Mouse (Mus musculus) liver, embryonic 15.5 days (tissue): ENCODE data around the gene 4933434E20Rik. TPM values are rescaled to one million over a fixed set of nuclear protein-coding genes. Genes with fewer than 3 reads are reported as not detected.
A peak's percentile ranks its signal among the peaks of the same experiment; 100 is the strongest.

Experiments used
- ATAC-seq: fragments of 200-750 bp; cut with Nextera tagmentation; 2 replicates; pipeline ENCODE4 v1.8.0; 2017; ENCODE audit warnings: moderate number of reproducible peaks, mild to moderate bottlenecking, moderate library complexity; ENCODE audit not compliant: insufficient read depth
- H3K27ac ChIP-seq: fragments of 300-500 bp; sonication (generic); replicated peaks from 2 replicates; pipeline ENCODE4 v1.5.1; 2015; ENCODE audit warnings: mild to moderate bottlenecking, inconsistent platforms
- H3K27me3 ChIP-seq: fragments of 300-500 bp; sonication (generic); 2 replicates; pipeline ENCODE4 v1.6.1; 2015; ENCODE audit warnings: mild to moderate bottlenecking, inconsistent platforms
- H3K36me3 ChIP-seq: fragments of 300-500 bp; sonication (generic); replicated peaks from 2 replicates; pipeline ENCODE4 v1.6.1; 2015; ENCODE audit warnings: moderate library complexity, mild to moderate bottlenecking, inconsistent platforms
- H3K4me1 ChIP-seq: fragments of 300-500 bp; sonication (generic); replicated peaks from 2 replicates; pipeline ENCODE4 v1.6.1; 2015; ENCODE audit warnings: inconsistent platforms
- H3K4me2 ChIP-seq: fragments of 300-500 bp; sonication (generic); 2 replicates; pipeline ENCODE4 v1.6.1; 2015; ENCODE audit warnings: moderate library complexity, mild to moderate bottlenecking, inconsistent platforms
- H3K4me3 ChIP-seq: fragments of 300-500 bp; sonication (generic); replicated peaks from 2 replicates; pipeline ENCODE4 v1.5.1; 2015; ENCODE audit warnings: mild to moderate bottlenecking, inconsistent platforms
- H3K9ac ChIP-seq: fragments of 300-500 bp; sonication (generic); 2 replicates; pipeline ENCODE4 v1.6.1; 2015; ENCODE audit warnings: moderate library complexity, mild to moderate bottlenecking, inconsistent platforms
- H3K9me3 ChIP-seq: fragments of 300-500 bp; sonication (generic); replicated peaks from 2 replicates; pipeline ENCODE4 v1.6.1; 2016; ENCODE audit warnings: inconsistent platforms
- WGBS: fragments of 180-500 bp; shearing (Covaris S2); methylation state at CpG from one replicate; pipeline ENCODE4 v1.1.7; 2015; ENCODE audit warnings: mixed read lengths; ENCODE audit not compliant: insufficient replicate concordance; 5-methylcytosine and 5-hydroxymethylcytosine counted together
- polyA plus RNA-seq: library from polyadenylated mRNA; unstranded; fragments of >200 nt; fragmentation: Nextera tagmentation; extraction: Ambion mirVana; gene quantifications from 2 replicates; pipeline ENCODE4 v1.2.1, GENCODE M21; 2015

The 4933434E20Rik gene
- polyA plus RNA-seq, 1 experiment from 2014 or later: 75.6 TPM

DNA sequence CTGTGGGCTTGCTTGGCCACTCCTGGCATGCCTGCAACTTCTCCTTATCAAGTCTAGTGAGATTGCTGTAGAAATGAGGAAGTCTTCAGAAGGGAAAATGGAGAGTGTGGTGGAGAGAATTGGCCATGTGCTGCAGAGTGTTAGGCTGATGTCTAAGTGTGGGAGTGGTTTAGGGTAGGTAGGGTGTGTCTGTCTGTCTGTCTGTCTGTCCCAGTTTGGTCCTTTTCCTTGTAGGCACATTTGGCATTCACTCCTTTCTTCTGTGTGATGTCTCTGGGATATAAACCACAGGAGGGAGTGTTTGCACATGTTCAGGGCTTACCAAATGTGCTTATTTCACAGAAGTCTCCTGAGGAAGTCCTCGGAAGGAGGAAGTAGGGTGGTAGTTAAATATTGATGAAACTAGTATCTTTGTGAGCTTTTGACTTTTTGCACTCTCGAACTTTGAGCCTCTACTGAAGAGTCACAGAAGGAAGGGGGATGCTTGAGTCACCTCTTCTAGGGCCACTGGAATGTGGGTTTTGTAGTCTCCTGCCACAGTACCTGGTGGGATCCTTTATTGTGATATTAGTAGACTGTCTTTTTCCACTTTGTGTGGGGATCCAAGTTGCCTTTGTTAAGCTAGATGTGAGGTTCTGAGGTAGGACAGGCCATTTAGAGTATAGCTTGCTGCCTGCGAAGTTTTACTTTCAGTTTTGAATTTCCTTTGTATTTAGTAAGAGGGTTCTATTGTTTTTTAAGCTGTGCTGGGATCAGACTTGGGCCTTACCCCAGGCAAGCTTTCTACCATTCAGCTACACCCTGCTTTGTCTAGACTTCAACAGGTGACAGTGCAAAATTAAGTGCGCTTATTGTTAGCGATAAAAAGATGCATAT is 30.2 kb downstream of the 4933434E20Rik start:
- no peak overlapping the region for H3K9ac ChIP-seq

DNA sequence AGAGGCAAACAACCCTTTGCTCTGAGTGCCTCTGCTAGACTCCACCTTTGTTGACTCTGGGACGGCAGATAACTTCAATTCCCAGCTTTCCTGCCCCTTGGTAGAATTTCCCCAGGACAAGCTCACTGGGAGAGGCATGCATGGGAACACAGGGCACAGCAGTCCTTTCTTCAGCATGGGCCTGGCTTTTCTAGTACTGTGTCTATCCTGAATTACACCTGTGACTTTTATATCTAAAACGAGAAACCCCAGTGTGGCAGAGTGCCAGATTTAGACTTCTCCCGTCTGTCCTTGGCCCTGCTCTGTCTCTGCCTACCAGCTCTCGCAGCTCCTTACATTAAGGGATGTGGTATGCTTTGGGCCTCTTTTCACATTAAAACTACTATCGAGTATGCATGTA is 31.6 kb downstream of the 4933434E20Rik start:
- no peak for ATAC-seq
- Histone ChIP-seq H3K9me3 (no peaks in the 10 kb centered on the region), H3K27me3 (no peaks in the 10 kb centered on the region), H3K36me3 (peaks cover 23% of the 10 kb centered on the region), H3K4me3 (peak overlapping the region; percentile 78; the same call in 1 of the 2 replicates), H3K27ac (peak overlapping the region; percentile 96), H3K4me1 (peaks cover 77% of the 10 kb centered on the region), H3K4me2 (peak overlapping the region; percentile 89), H3K9ac (no peak overlapping the region)
- WGBS: 35% methylated on average over 5 of the region's 5 CpGs

More for the DNA sequence above, 30.2 kb downstream of the 4933434E20Rik start:
- peak overlapping the region; percentile 89 for H3K4me2 ChIP-seq
- peaks cover 9% of the 10 kb centered on the region for H3K36me3 ChIP-seq
- H3K9me3 ChIP-seq: no peaks in the 10 kb centered on the region
- no peak for ATAC-seq
- 28% methylated on average over 5 of the region's 5 CpGs for WGBS
- H3K4me3 ChIP-seq: peak overlapping the region; percentile 78
- H3K27me3 ChIP-seq: peaks cover 4% of the 10 kb centered on the region; the same call in 1 of the 2 replicates
- peak overlapping the region; percentile 96 for H3K27ac ChIP-seq
- H3K4me1 ChIP-seq: peaks cover 89% of the 10 kb centered on the region

DNA sequence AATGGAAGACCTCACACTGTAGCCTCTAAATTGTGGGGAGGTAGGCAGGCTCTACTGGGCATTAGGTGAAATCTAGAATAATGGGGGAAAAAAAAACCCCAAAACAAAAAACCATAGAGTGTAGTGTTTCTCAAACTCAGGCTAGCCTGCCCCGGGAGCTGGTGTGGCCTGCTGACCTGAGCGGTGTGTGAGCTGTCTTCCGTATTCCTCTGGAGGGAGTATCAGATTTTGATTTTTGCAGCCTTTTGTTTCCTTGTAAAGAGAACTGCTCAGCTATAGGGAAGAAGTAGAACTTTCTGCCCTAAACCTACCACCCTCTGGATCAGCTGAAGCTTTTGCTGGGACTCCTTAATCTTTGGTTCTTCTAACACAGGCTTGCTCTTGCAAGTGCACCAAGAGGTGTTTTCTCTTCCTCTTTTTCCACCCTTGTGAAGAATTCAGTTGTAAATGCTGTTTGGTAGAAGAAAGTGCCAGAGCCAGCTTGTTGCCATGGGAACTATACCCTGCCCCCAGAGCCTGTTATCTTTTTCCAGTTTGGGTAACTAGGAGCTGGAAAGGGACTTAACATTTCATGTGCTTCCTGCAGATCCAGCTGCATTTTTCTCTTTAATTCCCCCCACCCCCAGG is 32.4 kb downstream of the 4933434E20Rik start:
- H3K27ac ChIP-seq: peak overlapping the region; percentile 96
- H3K9me3 ChIP-seq: no peaks in the 10 kb centered on the region
- ATAC-seq: no peak
- H3K36me3 ChIP-seq: peaks cover 31% of the 10 kb centered on the region
- WGBS: 34% methylated on average over 3 of the region's 3 CpGs
- H3K4me1 ChIP-seq: peaks cover 69% of the 10 kb centered on the region
- H3K4me2 ChIP-seq: peak overlapping the region; percentile 89
- H3K27me3 ChIP-seq: no peaks in the 10 kb centered on the region
- H3K4me3 ChIP-seq: no peak overlapping the region
- H3K9ac ChIP-seq: no peak overlapping the region; the same call in 1 of the 2 replicates

DNA sequence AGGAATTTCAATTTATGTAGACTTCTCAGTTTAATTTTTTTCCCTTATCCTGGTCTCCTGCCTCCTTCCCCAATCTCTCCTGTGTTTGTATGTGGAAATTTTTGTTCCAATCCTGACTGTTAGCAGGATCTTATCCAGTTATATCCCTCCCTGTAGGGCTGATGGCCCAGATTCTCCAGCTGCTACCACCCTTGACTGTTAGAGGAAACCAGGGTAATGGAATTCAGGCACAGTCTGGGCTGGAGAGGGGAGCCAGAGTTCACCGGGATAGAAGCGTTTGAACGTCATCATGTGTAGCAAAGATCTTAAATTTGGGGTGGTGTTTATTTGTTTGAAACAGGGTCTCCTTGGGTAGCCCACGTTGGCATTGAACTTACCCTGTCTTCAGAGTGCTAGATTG is 33.4 kb downstream of the 4933434E20Rik start:
- H3K36me3 ChIP-seq: peaks cover 41% of the 10 kb centered on the region
- no peak overlapping the region for H3K9ac ChIP-seq
- H3K4me1 ChIP-seq: peaks cover 64% of the 10 kb centered on the region
- no peak overlapping the region for H3K4me3 ChIP-seq
- no peaks in the 10 kb centered on the region for H3K9me3 ChIP-seq
- 58% methylated on average over 4 of the region's 4 CpGs for WGBS
- no peaks in the 10 kb centered on the region for H3K27me3 ChIP-seq
- 0 out of 2 replicates have a peak overlapping the region, but pooled peaks have one; percentile 16 for H3K4me2 ChIP-seq
- H3K27ac ChIP-seq: no peak overlapping the region; the same call in 1 of the 2 replicates
- no peak for ATAC-seq

DNA sequence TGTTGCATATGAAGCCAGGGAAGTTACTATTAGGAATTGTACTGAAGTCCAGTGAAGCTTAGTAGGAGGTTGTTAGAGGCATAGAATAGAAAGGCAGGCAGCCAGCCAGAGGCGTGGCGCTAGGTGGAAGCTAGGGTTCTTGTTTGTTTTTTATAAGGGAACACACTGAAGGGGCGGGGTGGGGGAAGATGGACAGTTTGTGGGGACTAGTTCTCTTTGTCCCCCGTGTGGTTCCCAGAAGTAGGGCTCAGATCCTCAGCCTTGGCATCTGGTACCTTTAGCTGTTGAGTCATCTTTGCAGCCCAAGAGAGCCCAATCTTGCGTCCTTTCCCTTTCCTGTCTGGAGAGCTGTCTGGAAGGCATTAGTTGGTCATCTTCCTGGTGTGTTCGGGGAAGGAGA is 33.8 kb downstream of the 4933434E20Rik start:
- no peak overlapping the region for H3K9ac ChIP-seq
- no peak overlapping the region for H3K4me3 ChIP-seq
- peaks cover 46% of the 10 kb centered on the region for H3K36me3 ChIP-seq
- H3K4me2 ChIP-seq: 0 out of 2 replicates have a peak overlapping the region, but pooled peaks have one; percentile 16
- no peak for ATAC-seq
- no peaks in the 10 kb centered on the region for H3K9me3 ChIP-seq
- no peaks in the 10 kb centered on the region for H3K27me3 ChIP-seq
- no peak overlapping the region; the same call in 1 of the 2 replicates for H3K27ac ChIP-seq
- peaks cover 62% of the 10 kb centered on the region for H3K4me1 ChIP-seq
- 52% methylated on average over 6 of the region's 6 CpGs for WGBS

DNA sequence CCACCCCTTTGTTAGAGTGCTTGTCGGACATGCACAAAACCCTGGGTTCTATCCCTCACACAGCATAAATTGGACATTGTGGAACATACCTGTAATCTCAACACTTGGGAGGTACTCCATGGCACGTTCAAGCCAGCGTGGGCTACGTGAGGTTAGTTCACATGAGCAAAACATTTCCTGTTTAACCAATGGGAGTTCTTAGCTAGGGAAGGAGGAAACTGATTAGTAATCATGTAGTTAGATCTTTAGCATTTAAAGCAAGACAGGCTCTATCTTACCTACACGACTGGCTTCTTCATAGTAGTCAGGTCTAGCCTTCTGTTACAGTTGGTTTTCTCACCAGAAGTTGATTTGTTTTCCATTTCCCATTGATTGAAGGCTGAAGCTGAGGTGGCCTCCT is 34.6 kb downstream of the 4933434E20Rik start:
- peaks cover 55% of the 10 kb centered on the region for H3K4me1 ChIP-seq
- no peak overlapping the region for H3K4me3 ChIP-seq
- 35% methylated on average over 5 of the region's 5 CpGs for WGBS
- ATAC-seq: no peak
- H3K9ac ChIP-seq: no peak overlapping the region
- no peak overlapping the region for H3K4me2 ChIP-seq
- peaks cover 54% of the 10 kb centered on the region for H3K36me3 ChIP-seq
- no peak overlapping the region; the same call in 1 of the 2 replicates for H3K27ac ChIP-seq
- no peaks in the 10 kb centered on the region for H3K27me3 ChIP-seq
- H3K9me3 ChIP-seq: no peaks in the 10 kb centered on the region

DNA sequence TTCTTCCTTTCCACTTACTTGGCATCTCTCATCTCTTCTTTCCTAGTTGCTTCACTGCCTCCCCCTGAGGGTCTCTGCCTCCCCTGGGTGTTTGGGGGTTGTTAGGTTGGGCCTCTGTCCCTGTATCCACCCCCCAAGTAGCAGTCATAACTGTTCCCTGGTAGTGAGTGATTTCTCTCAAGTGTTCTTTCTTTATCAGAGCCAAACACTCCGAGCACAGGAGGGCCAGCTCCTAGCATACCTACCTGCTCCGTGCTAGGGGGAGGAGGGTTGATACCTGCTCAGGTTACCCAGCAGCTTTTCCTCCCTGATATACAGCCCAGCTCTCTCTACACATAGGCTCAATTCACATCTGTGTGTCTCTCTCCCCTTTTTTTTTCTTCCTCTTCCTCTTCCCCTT is 37.2 kb downstream of the 4933434E20Rik start:
- peaks cover 34% of the 10 kb centered on the region for H3K4me1 ChIP-seq
- ATAC-seq: no peak
- WGBS: 60% methylated on average over 2 of the region's 2 CpGs
- no peak overlapping the region for H3K4me2 ChIP-seq
- no peak overlapping the region for H3K9ac ChIP-seq
- H3K36me3 ChIP-seq: peaks cover 78% of the 10 kb centered on the region
- no peaks in the 10 kb centered on the region for H3K27me3 ChIP-seq
- H3K27ac ChIP-seq: no peak overlapping the region
- H3K4me3 ChIP-seq: no peak overlapping the region
- no peaks in the 10 kb centered on the region for H3K9me3 ChIP-seq

DNA sequence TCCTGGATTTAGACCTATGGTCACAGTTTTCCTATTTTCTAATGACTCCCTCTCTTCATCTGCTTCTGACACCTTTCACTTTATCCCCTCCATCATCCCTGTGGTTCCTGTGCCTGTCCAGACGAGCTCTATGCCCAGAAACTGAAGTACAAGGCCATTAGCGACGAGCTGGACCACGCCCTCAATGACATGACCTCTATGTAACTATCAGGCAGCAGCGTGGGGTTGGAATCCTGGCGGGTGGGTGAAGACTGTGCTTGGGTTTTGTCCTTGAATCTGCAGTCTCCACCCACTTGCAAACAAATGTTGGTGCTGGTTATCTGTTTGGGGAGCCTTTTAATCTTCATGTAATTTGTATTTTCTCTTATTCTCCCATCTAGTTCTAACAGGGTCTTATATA is 39.5 kb downstream of the 4933434E20Rik start:
- 64% methylated on average over 6 of the region's 6 CpGs for WGBS
- no peaks in the 10 kb centered on the region for H3K9me3 ChIP-seq

DNA sequence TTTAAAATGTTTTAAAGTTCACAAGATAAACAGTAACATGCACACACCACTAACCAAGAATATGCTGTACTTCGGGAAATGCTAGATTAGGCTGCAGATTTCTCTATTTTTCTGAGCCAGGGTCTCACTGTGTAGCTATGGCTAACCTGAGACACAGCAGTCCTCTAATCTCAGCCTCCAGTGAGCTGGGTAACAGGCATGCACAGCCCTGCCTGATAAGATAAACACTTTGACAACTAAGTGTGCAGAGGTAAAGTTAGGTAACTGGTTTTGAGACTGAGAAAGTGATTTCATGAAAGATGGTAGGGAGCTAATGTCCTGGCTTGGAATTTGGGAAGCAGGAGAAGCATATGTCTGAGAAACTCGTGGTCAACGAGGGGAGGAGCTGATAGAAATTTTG is 43.0 kb downstream of the 4933434E20Rik start:
- H3K36me3 ChIP-seq: peaks cover 90% of the 10 kb centered on the region
- no peaks in the 10 kb centered on the region for H3K27me3 ChIP-seq
- 61% methylated on average over 3 of the region's 3 CpGs for WGBS
- ATAC-seq: no peak
- H3K4me1 ChIP-seq: peaks cover 6% of the 10 kb centered on the region; the same call in 1 of the 2 replicates
- H3K27ac ChIP-seq: no peak overlapping the region
- H3K4me3 ChIP-seq: no peak overlapping the region
- no peaks in the 10 kb centered on the region for H3K9me3 ChIP-seq
- no peak overlapping the region for H3K9ac ChIP-seq
- H3K4me2 ChIP-seq: no peak overlapping the region

More for the DNA sequence above, 39.5 kb downstream of the 4933434E20Rik start:
- Histone ChIP-seq H3K9ac (no peak overlapping the region), H3K27ac (no peak overlapping the region), H3K4me3 (no peak overlapping the region), H3K36me3 (peaks cover 98% of the 10 kb centered on the region), H3K27me3 (no peaks in the 10 kb centered on the region), H3K4me2 (no peak overlapping the region), H3K4me1 (peaks cover 12% of the 10 kb centered on the region)
- no peak for ATAC-seq

DNA sequence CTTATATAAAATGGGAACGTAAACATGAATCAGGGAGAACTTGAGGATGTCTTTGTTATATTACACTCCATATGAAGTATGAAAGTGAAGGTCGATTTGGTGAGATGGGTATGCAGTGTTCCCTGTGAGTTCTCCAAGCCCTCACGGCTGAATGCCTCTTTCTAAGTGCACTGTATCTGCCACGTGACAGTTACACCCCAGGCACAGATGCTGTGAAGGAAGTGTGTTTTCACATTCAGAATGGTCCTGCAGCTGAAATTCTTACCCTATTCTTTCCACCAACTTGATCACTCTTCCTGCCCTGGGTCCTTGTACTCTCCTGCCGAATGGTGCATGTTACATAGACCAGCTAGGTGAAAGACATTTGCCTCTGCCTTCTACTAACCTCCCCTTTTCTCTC is 46.5 kb downstream of the 4933434E20Rik start:
- H3K36me3 ChIP-seq: peaks cover 66% of the 10 kb centered on the region
- no peaks in the 10 kb centered on the region for H3K27me3 ChIP-seq
- 78% methylated on average over 5 of the region's 5 CpGs for WGBS
- H3K9me3 ChIP-seq: no peaks in the 10 kb centered on the region
- H3K4me1 ChIP-seq: 0 out of 2 replicates have a peak, but pooled peaks cover 6% of the 10 kb centered on the region
- no peak overlapping the region for H3K4me2 ChIP-seq
- ATAC-seq: no peak
- no peak overlapping the region for H3K9ac ChIP-seq
- no peak overlapping the region for H3K27ac ChIP-seq
- H3K4me3 ChIP-seq: no peak overlapping the region

DNA sequence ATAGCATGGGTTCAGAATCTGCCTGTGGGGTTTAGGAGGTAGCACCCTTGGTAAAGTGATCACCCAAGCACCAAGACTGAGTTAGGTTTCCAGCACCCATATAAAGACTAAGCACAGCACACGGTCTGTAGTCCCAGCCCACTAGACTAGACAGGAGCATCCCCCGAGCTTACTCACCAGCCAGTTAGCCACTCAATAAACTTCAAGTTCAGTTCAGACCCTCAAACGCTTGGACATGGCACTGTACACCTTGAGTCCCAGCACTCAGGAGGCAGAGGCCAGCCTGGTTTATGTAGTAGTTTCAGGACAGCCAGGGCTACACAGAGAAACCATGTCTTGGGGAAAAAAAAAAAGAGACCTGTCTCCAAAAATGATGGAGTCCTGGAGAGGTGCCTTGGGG is 49.6 kb downstream of the 4933434E20Rik start:
- no peak for ATAC-seq
- H3K27ac ChIP-seq: no peak overlapping the region
- WGBS: 74% methylated on average over 3 of the region's 3 CpGs

More for the DNA sequence above, 49.6 kb downstream of the 4933434E20Rik start:
- Histone ChIP-seq H3K4me2 (no peak overlapping the region), H3K9ac (no peak overlapping the region), H3K9me3 (no peaks in the 10 kb centered on the region), H3K4me1 (no peaks in the 10 kb centered on the region), H3K36me3 (peaks cover 37% of the 10 kb centered on the region), H3K27me3 (no peaks in the 10 kb centered on the region), H3K4me3 (no peak overlapping the region)
